Mouse (Mus musculus): Measurements from ENCODE around the gene Phlda2.
A peak's percentile ranks its signal among the peaks of the same experiment; 100 is the strongest.

The Phlda2 gene

DNA sequence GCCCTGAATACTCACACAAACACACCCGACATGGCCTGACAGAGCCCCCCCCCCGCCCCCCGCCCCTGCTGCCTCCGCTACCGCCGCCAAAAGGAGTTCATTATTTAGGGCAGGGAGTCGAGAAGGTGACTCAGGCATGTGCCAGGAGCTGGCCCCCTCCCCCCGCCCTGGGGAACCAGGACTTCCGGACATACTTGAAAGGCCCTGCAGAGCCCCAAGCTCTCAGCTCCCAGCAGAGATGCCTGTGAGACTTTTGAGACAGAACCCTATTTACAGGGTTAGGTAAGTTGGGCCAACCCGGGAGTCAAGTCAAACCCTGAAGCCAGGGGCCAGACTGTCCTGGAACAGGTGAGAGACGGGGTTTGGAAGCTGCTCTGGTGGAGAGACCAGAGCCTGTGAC, 41.0 kb downstream of the Phlda2 start:
- DNase-seq (ENCODE audit: low spot score): no peak

- no peak for DNase-seq (ENCODE audit: low spot score)
Measured at GRCm38 (mm10) chr7:143461294-143461870, 41.6 kb downstream of the Phlda2 start.

- DNase-seq (ENCODE audit: low spot score): peak; percentile 25
Measured at GRCm38 (mm10) chr7:143460874-143461273, 42.1 kb downstream of the Phlda2 start, which contains the start of gene Cdkn1c. Cdkn1c (minus strand) TSS chr7:143461050.

- DNase-seq (ENCODE audit: low spot score): no peak
Measured at GRCm38 (mm10) chr7:143460217-143460834, 42.6 kb downstream of the Phlda2 start.

DNA sequence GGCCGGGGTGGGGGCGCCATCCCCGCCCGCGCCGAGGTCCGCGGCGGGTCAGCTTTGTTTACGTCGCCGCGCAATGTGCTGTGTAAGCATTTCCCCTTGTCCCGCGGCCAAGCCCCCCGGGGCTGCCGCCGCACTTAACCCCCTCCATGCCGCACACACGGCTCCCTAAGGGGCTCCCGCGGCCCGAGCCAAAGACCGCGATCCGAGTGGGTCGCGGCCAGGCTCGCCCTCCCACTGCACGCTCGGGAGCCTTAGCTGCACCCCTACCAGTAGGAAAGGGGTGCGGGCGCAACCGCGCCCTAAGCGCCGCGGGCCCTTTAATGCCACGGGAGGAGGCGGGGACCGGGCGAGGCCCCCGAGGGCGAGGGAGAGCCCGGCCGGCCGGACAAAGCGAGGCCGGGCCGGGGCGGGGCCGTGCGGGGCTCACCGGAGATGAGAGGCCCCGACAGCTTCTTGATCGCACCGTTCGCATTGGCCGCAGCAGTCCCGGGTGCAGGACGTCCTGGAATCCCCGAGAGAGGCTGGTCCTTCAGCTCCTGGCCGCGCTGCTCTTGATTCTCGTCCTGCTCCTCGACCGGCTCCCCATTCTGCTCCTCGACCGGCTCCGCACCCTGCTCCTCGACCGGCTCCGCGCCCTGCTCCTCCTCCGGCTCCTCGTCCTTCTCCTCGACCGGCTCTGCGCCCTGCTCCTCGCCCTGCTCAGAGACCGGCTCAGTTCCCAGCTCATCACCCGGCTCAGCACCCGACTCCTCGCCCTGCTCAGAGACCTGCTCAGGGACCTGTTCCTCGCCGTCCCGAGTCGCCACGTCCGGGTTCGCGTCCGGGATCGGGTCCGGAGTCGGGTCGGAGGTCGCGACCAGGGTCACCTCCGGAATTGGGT, 43.4 kb downstream of the Phlda2 start:
- no peak for DNase-seq (ENCODE audit: low spot score)

- no peak for DNase-seq (ENCODE audit: low spot score)
Measured at GRCm38 (mm10) chr7:143458963-143459331, 44.0 kb downstream of the Phlda2 start.
